Mouse (Mus musculus) midbrain, embryonic 15.5 days (tissue): ENCODE results near the gene Nobox. TPM values are rescaled to one million over a fixed set of nuclear protein-coding genes. Genes with fewer than 3 reads are reported as not detected.

Source experiments
- ATAC-seq: fragments of 200-750 bp; cut with Nextera tagmentation; replicated peaks from 2 replicates; pipeline ENCODE4 v1.8.0; 2017; ENCODE audit warnings: moderate TSS enrichment
- H3K27ac ChIP-seq: fragments of 300-500 bp; sonication (generic); 2 replicates; pipeline ENCODE4 v1.5.1; 2015; ENCODE audit warnings: mild to moderate bottlenecking, inconsistent platforms
- H3K27me3 ChIP-seq: fragments of 300-500 bp; sonication (generic); replicated peaks from 2 replicates; pipeline ENCODE4 v1.6.1; 2015; ENCODE audit warnings: inconsistent platforms
- H3K36me3 ChIP-seq: fragments of 300-500 bp; sonication (generic); replicated peaks from 2 replicates; pipeline ENCODE4 v1.6.1; 2015; ENCODE audit warnings: inconsistent platforms
- H3K4me1 ChIP-seq: fragments of 300-500 bp; sonication (generic); 2 replicates; pipeline ENCODE4 v1.6.1; 2015; ENCODE audit warnings: inconsistent platforms
- H3K4me2 ChIP-seq: fragments of 300-500 bp; sonication (generic); 2 replicates; pipeline ENCODE4 v1.6.1; 2015; ENCODE audit warnings: inconsistent platforms, mild to moderate bottlenecking, moderate library complexity
- H3K4me3 ChIP-seq: fragments of 300-500 bp; sonication (generic); 2 replicates; pipeline ENCODE4 v1.5.1; 2015; ENCODE audit warnings: mild to moderate bottlenecking, inconsistent platforms
- H3K9ac ChIP-seq: fragments of 300-500 bp; sonication (generic); 2 replicates; pipeline ENCODE4 v1.6.1; 2015; ENCODE audit warnings: mild to moderate bottlenecking, inconsistent platforms
- H3K9me3 ChIP-seq: fragments of 300-500 bp; sonication (generic); 2 replicates; pipeline ENCODE4 v1.6.1; 2016; ENCODE audit warnings: inconsistent platforms
- WGBS: fragments of 180-500 bp; shearing (Covaris S2); methylation state at CpG from one replicate; pipeline ENCODE4 v1.1.7; 2015; ENCODE audit warnings: mixed read lengths; 5-methylcytosine and 5-hydroxymethylcytosine counted together
- polyA plus RNA-seq: library from polyadenylated mRNA; unstranded; fragments of >200 nt; fragmentation: Nextera tagmentation; extraction: Ambion mirVana; gene quantifications from 2 replicates; pipeline ENCODE4 v1.2.1, GENCODE M21; 2015

The Nobox gene
- polyA plus RNA-seq, 1 experiment from 2014 or later, result not detected

- no peaks in the 10 kb centered on the region for H3K36me3 ChIP-seq
- no peak overlapping the region for H3K4me2 ChIP-seq
- H3K4me3 ChIP-seq, result no peak overlapping the region
- no peaks in the 10 kb centered on the region for H3K9me3 ChIP-seq
- H3K9ac ChIP-seq, result no peak overlapping the region
- ATAC-seq, result no peak
- H3K27ac ChIP-seq, result peak overlapping the region; percentile 66
- no peaks in the 10 kb centered on the region for H3K27me3 ChIP-seq
- peaks cover 9% of the 10 kb centered on the region; the same call in 1 of the 2 replicates for H3K4me1 ChIP-seq
Measured at GRCm38 (mm10) chr6:43312546-43312945, 3.2 kb upstream of the Nobox start.

DNA sequence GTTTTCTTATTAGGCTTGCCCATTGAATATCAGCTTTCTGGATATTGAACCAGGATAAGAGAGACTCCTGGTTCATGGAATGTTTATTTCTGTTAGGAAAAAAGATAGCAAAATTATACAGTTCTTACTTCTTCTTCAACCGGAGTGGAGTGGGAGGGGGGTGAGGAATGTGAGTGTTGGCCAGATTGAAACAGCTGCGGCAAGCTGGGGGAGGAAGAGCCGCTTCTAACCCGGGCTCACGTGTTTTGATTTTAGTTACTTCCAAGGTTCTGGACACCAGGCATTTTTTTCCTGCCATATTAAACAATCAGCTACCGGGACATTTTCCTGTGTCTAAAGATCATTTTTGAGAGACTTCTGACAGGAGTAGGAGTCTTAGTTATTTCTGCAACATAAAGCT lies 717 bp upstream of the Nobox start:
- no peak for ATAC-seq
- Histone ChIP-seq H3K27ac (no peak overlapping the region), H3K9me3 (no peaks in the 10 kb centered on the region), H3K9ac (no peak overlapping the region), H3K4me1 (peaks cover 9% of the 10 kb centered on the region; the same call in 1 of the 2 replicates), H3K27me3 (no peaks in the 10 kb centered on the region), H3K4me2 (no peak overlapping the region), H3K36me3 (no peaks in the 10 kb centered on the region), H3K4me3 (no peak overlapping the region)
- WGBS, result 88% methylated on average over 6 of the region's 6 CpGs

- WGBS, result 14% methylated on average over 2 of the region's 2 CpGs
- ATAC-seq, result peak; percentile 89
- Histone ChIP-seq H3K9ac (no peak overlapping the region), H3K36me3 (no peaks in the 10 kb centered on the region), H3K4me3 (no peak overlapping the region), H3K27me3 (no peaks in the 10 kb centered on the region), H3K27ac (no peak overlapping the region), H3K9me3 (no peaks in the 10 kb centered on the region), H3K4me1 (peaks cover 22% of the 10 kb centered on the region), H3K4me2 (no peak overlapping the region)
Measured at GRCm38 (mm10) chr6:43297508-43297850, 11.9 kb downstream of the Nobox start.

DNA sequence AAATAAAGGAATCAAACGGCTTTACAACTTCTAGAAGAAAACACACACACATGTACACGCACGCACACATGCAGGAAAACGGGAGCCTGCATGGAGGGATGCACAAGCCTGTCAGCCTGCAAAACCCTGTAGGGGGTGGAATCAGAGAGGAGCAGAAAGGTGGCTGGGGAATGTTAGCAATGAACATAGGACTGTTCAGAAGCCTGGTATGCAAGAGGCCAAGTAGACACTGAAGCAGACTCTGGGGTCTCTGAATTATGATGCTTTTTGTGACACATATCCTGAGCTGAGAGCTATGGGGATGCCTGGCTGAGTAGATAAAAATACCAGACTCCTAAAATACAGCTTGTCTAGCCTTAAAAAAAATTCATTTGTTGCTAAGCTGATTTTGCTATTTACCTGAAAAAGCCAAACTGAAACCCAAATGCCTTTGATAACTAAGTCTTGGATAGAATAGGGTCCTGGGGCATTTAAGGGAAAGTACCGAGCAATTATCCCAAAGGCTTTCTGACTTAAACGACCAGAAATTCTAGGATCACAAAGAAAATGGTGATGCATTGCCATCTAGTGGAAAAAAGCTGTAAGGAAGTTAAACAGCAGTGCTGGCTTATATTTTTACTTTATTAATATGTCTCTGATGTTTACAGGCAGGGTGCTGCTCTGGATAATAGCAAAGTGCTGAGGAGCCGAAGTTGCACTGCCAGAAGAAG lies 12.4 kb downstream of the Nobox start:
- no peaks in the 10 kb centered on the region for H3K9me3 ChIP-seq
- peak; percentile 85 for ATAC-seq
- no peak overlapping the region for H3K4me3 ChIP-seq
- H3K4me2 ChIP-seq, result 0 out of 2 replicates have a peak overlapping the region, but pooled peaks have one; percentile 13
- H3K4me1 ChIP-seq, result peaks cover 22% of the 10 kb centered on the region
- H3K36me3 ChIP-seq, result no peaks in the 10 kb centered on the region
- H3K9ac ChIP-seq, result no peak overlapping the region
- 0 out of 2 replicates have a peak overlapping the region, but pooled peaks have one; percentile 7 for H3K27ac ChIP-seq
- 39% methylated on average over 7 of the region's 7 CpGs for WGBS
- no peaks in the 10 kb centered on the region for H3K27me3 ChIP-seq

DNA sequence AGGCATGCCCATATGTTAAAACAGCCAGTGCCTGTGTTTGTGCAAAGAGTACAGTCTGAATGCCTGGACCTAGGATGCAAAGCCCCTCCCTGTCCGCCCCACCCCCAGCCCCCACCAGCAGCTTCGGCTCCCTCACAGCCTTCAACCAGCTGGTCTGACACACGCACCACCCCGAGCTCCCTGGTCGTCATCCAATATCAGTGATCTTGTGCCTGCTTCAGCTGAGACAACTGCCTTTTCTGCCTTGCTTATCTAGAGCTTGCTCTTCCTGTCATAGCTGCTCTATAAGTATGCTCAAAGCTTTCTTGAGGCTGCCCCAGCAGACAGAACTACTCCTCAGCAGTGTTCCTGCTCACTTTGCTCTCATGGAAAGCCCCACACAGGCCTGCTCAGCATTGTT lies 13.4 kb downstream of the Nobox start:
- no peaks in the 10 kb centered on the region for H3K9me3 ChIP-seq
- ATAC-seq, result no peak
- H3K4me1 ChIP-seq, result peaks cover 22% of the 10 kb centered on the region
- H3K27ac ChIP-seq, result no peak overlapping the region
- no peak overlapping the region for H3K4me2 ChIP-seq
- no peaks in the 10 kb centered on the region for H3K27me3 ChIP-seq
- WGBS, result 43% methylated on average over 5 of the region's 5 CpGs
- no peaks in the 10 kb centered on the region for H3K36me3 ChIP-seq
- no peak overlapping the region for H3K4me3 ChIP-seq
- H3K9ac ChIP-seq, result no peak overlapping the region

GRCm38 (mm10) chr6:43293175-43293574 lies 16.2 kb downstream of the Nobox start:
- Histone ChIP-seq H3K9ac (no peak overlapping the region), H3K9me3 (no peaks in the 10 kb centered on the region), H3K27me3 (no peaks in the 10 kb centered on the region), H3K4me2 (no peak overlapping the region), H3K36me3 (no peaks in the 10 kb centered on the region), H3K4me3 (no peak overlapping the region), H3K27ac (no peak overlapping the region), H3K4me1 (peaks cover 22% of the 10 kb centered on the region)
- WGBS, result 79% methylated on average over 7 of the region's 7 CpGs
- no peak for ATAC-seq

GRCm38 (mm10) chr6:43292471-43293076 lies 16.8 kb downstream of the Nobox start:
- WGBS, result 71% methylated on average over 6 of the region's 6 CpGs

GRCm38 (mm10) chr6:43292041-43292440 lies 17.3 kb downstream of the Nobox start:
- H3K9me3 ChIP-seq, result no peaks in the 10 kb centered on the region
- H3K36me3 ChIP-seq, result no peaks in the 10 kb centered on the region
- H3K27me3 ChIP-seq, result no peaks in the 10 kb centered on the region
- H3K27ac ChIP-seq, result no peak overlapping the region
- H3K4me2 ChIP-seq, result no peak overlapping the region
- ATAC-seq, result no peak
- H3K4me1 ChIP-seq, result peaks cover 14% of the 10 kb centered on the region; the same call in 1 of the 2 replicates
- no peak overlapping the region for H3K9ac ChIP-seq
- H3K4me3 ChIP-seq, result no peak overlapping the region
- WGBS, result 74% methylated on average over 3 of the region's 3 CpGs

More at GRCm38 (mm10) chr6:43292471-43293076, 16.8 kb downstream of the Nobox start:
- no peaks in the 10 kb centered on the region for H3K27me3 ChIP-seq
- H3K36me3 ChIP-seq, result no peaks in the 10 kb centered on the region
- no peaks in the 10 kb centered on the region for H3K9me3 ChIP-seq
- peaks cover 18% of the 10 kb centered on the region for H3K4me1 ChIP-seq
- no peak overlapping the region for H3K27ac ChIP-seq
- H3K9ac ChIP-seq, result no peak overlapping the region
- ATAC-seq, result no peak
- no peak overlapping the region for H3K4me3 ChIP-seq
- H3K4me2 ChIP-seq, result no peak overlapping the region

- Histone ChIP-seq H3K9ac (no peak overlapping the region), H3K27me3 (no peaks in the 10 kb centered on the region), H3K36me3 (no peaks in the 10 kb centered on the region), H3K4me3 (no peak overlapping the region), H3K4me1 (no peaks in the 10 kb centered on the region), H3K4me2 (no peak overlapping the region), H3K9me3 (no peaks in the 10 kb centered on the region), H3K27ac (no peak overlapping the region)
- ATAC-seq, result no peak
- WGBS, result 96% methylated on average over 5 of the region's 5 CpGs
Measured at GRCm38 (mm10) chr6:43280481-43280880, 28.9 kb downstream of the Nobox start.

- no peak overlapping the region for H3K4me3 ChIP-seq
- H3K9me3 ChIP-seq, result no peaks in the 10 kb centered on the region
- ATAC-seq, result no peak
- no peaks in the 10 kb centered on the region for H3K27me3 ChIP-seq
- no peaks in the 10 kb centered on the region for H3K36me3 ChIP-seq
- H3K4me2 ChIP-seq, result no peak overlapping the region
- H3K27ac ChIP-seq, result no peak overlapping the region
- H3K9ac ChIP-seq, result no peak overlapping the region
- no peaks in the 10 kb centered on the region for H3K4me1 ChIP-seq
Measured at GRCm38 (mm10) chr6:43278247-43278646, 31.1 kb downstream of the Nobox start.

DNA sequence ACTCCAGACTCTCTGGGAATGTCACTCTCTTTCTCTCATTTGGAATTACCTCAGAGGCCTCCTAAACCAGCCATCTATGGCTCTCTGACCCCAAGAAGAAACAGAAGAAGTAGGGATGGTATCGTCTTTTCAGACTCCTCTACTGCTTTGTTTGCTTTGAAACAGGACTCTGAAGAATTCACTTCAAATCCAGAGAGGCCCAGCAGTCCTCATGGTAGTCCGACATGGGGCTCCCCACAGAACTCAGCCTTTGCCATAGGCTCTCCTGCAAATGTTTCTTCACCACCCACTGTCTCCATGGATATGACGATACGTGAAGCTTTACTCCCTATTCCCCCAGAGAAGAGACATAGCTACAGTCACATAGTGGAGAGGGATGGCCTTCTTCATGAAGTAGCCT lies 35.2 kb downstream of the Nobox start:
- 86% methylated on average over 4 of the region's 4 CpGs for WGBS
- ATAC-seq, result no peak
- Histone ChIP-seq H3K9ac (no peak overlapping the region), H3K9me3 (no peaks in the 10 kb centered on the region), H3K36me3 (no peaks in the 10 kb centered on the region), H3K4me2 (no peak overlapping the region), H3K27me3 (no peaks in the 10 kb centered on the region), H3K4me1 (no peaks in the 10 kb centered on the region), H3K27ac (no peak overlapping the region), H3K4me3 (no peak overlapping the region)

- H3K4me2 ChIP-seq, result no peak overlapping the region
Measured at GRCm38 (mm10) chr6:43272597-43272996, 36.8 kb downstream of the Nobox start.

GRCm38 (mm10) chr6:43266356-43266755 lies 43.0 kb downstream of the Nobox start:
- peaks cover 21% of the 10 kb centered on the region for H3K27me3 ChIP-seq
- H3K4me2 ChIP-seq, result peak overlapping the region; percentile 86
- ATAC-seq, result 0 out of 2 replicates have a peak, but pooled peaks have one; percentile 38
- peaks cover 9% of the 10 kb centered on the region for H3K4me1 ChIP-seq
- H3K27ac ChIP-seq, result no peak overlapping the region
- WGBS, result 9% methylated on average over 8 of the region's 8 CpGs
- no peaks in the 10 kb centered on the region for H3K36me3 ChIP-seq
- peak overlapping the region; percentile 45; the same call in 1 of the 2 replicates for H3K4me3 ChIP-seq
- no peaks in the 10 kb centered on the region for H3K9me3 ChIP-seq
- no peak overlapping the region for H3K9ac ChIP-seq

More at GRCm38 (mm10) chr6:43272597-43272996, 36.8 kb downstream of the Nobox start:
- Histone ChIP-seq H3K36me3 (no peaks in the 10 kb centered on the region), H3K4me1 (no peaks in the 10 kb centered on the region), H3K9ac (no peak overlapping the region), H3K27me3 (no peaks in the 10 kb centered on the region), H3K4me3 (no peak overlapping the region), H3K27ac (no peak overlapping the region), H3K9me3 (no peaks in the 10 kb centered on the region)
- no peak for ATAC-seq
